Mouse (Mus musculus): ENCODE data around the gene Rrp8. TPM values are rescaled to one million over a fixed set of nuclear protein-coding genes. Genes with fewer than 3 reads are reported as not detected.

Rrp8 gene
- total RNA-seq, 2 experiments from 2014 or later: 10.7 to 15.8 TPM

GRCm38 (mm10) chr7:105690875-105691274, 46.3 kb downstream of the Rrp8 start:
- no peak for DNase-seq

- no peak for DNase-seq
Observed at GRCm38 (mm10) chr7:105685541-105686197, 51.5 kb downstream of the Rrp8 start.

Other genes with a start within 250 kb of the Rrp8 start
- 10 to 100 TPM; 78.8 to 87.0 TPM for gene Smpd1, start 183.0 kb downstream of the Rrp8 start, total RNA-seq (2021)
- 100 to 1,000 TPM; 352 to 385 TPM for gene Apbb1, start 155.7 kb downstream of the Rrp8 start, total RNA-seq (2021)
- gene Hpx, start 137.2 kb downstream of the Rrp8 start, total RNA-seq (2021): under 1 TPM in 1 of 2 experiments, not detected in 1; 0.22 TPM
- 100 to 1,000 TPM; 129 to 139 TPM for gene Trim3, start 103.8 kb downstream of the Rrp8 start, total RNA-seq (2021)
- gene Timm10b, start 97.3 kb downstream of the Rrp8 start, total RNA-seq (2021): 10 to 100 TPM; 67.3 to 67.7 TPM
- 100 to 1,000 TPM in 1 of 2 experiments, 10 to 100 TPM in 1; 96.9 to 108 TPM for gene Arfip2, start 97.0 kb downstream of the Rrp8 start, total RNA-seq (2021)
- 10 to 100 TPM; 14.7 TPM for gene Gm45799, start 96.8 kb downstream of the Rrp8 start, total RNA-seq (2021)
- 1 to 10 TPM; 5.5 to 6.5 TPM for gene Dnhd1, start 86.6 kb downstream of the Rrp8 start, total RNA-seq (2021)
- gene Ilk, start 793 bp downstream of the Rrp8 start, total RNA-seq (2021): 10 to 100 TPM; 76.6 to 81.7 TPM
- 100 to 1,000 TPM; 119 to 122 TPM for gene Taf10, start 7.0 kb upstream of the Rrp8 start, total RNA-seq (2021)
- 10 to 100 TPM; 59.7 to 67.7 TPM for gene Tpp1, start 14.8 kb upstream of the Rrp8 start, total RNA-seq (2021)
- gene Dchs1, start 50.3 kb upstream of the Rrp8 start, total RNA-seq (2021): 10 to 100 TPM; 13.9 to 15.6 TPM
- gene Mrpl17, start 73.7 kb upstream of the Rrp8 start, total RNA-seq (2021): 100 to 1,000 TPM; 107 to 108 TPM
- 1 to 10 TPM in 1 of 2 experiments, under 1 TPM in 1; 0.96 to 1.5 TPM for gene Gm4070, start 216.6 kb upstream of the Rrp8 start, total RNA-seq (2021)

All from layer of hippocampus, postnatal 36 days (tissue).